Mouse (Mus musculus) gastrocnemius, postnatal 14 days (tissue): ENCODE measurements around the gene Rce1. TPM values are rescaled to one million over a fixed set of nuclear protein-coding genes. Genes with fewer than 3 reads are reported as not detected.

Source experiments
- DNase-seq: peaks from one replicate; pipeline ENCODE4 v3.0.0; 2021; ENCODE audit warnings: mixed read lengths
- intact Hi-C: fragments of 180-260 bp; cut with DNase I; formaldehyde crosslinking; loops from one replicate; pipeline ENCODE4 v1.15.1; 2025; ENCODE audit warnings: low total_unique reads
- microRNA-seq, 2 experiments: library from miRNA; unstranded; fragments of <30 nt; microRNA quantifications; one replicate each; pipeline ENCODE4 v1.2.0; 2021
- total RNA-seq, 2 experiments: library from RNA; stranded (reverse); gene quantifications; 2 replicates each; pipeline ENCODE4 v1.2.3; 2021

The Rce1 gene
- total RNA-seq, 2 experiments from 2014 or later = 5.8 to 7.1 TPM

GRCm38 (mm10) chr19:4583856-4584255, 41.6 kb downstream of the Rce1 start:
- DNase-seq = no peak
- intact Hi-C loops = no loop called here

GRCm38 (mm10) chr19:4579296-4579695, 46.1 kb downstream of the Rce1 start:
- intact Hi-C loops = no loop called here
- no peak for DNase-seq

GRCm38 (mm10) chr19:4578799-4579198, 46.6 kb downstream of the Rce1 start:
- DNase-seq = no peak
- intact Hi-C loops = no loop called here

- no peak for DNase-seq
- intact Hi-C loops = no loop called here
These were observed 52.2 kb downstream of the Rce1 start for GRCm38 (mm10) chr19:4573241-4573640.

Small RNAs within 50 kb of the gene (microRNA-seq; reads per million reads assigned to microRNA genes)
- 0 to 1.0 reads per million in 2 experiments for gene Mir6986

Other genes starting within 250 kb of the Rce1 start
- 10 to 100 TPM; 27.7 to 29.0 TPM for gene Kdm2a, start 227.4 kb downstream of the Rce1 start, total RNA-seq
- gene Rhod, start 186.2 kb downstream of the Rce1 start, total RNA-seq = 1 to 10 TPM; 1.0 to 2.0 TPM
- 1 to 10 TPM; 2.1 to 5.4 TPM for gene Syt12, start 148.2 kb downstream of the Rce1 start, total RNA-seq
- gene 2010003K11Rik, start 127.1 kb downstream of the Rce1 start, total RNA-seq = not detected
- gene Pcx, start 115.2 kb downstream of the Rce1 start, total RNA-seq = 10 to 100 TPM; 16.1 to 17.4 TPM
- gene Lrfn4, start 10.0 kb downstream of the Rce1 start, total RNA-seq = 1 to 10 TPM; 2.3 to 3.2 TPM
- gene Gm960, start 73.0 kb upstream of the Rce1 start, total RNA-seq = under 1 TPM; 0.12 to 0.71 TPM
- gene Sptbn2, start 85.5 kb upstream of the Rce1 start, total RNA-seq = under 1 TPM; 0.23 to 0.40 TPM
- 1 to 10 TPM; 2.5 to 3.4 TPM for gene Rbm4b, start 130.9 kb upstream of the Rce1 start, total RNA-seq
- gene Rbm4, start 168.3 kb upstream of the Rce1 start, total RNA-seq = 10 to 100 TPM; 32.3 to 36.9 TPM
- 10 to 100 TPM in 1 of 2 experiments, 1 to 10 TPM in 1; 9.0 to 11.9 TPM for gene Gm21992, start 186.0 kb upstream of the Rce1 start, total RNA-seq
- 10 to 100 TPM; 13.6 to 13.9 TPM for gene Rbm14, start 186.0 kb upstream of the Rce1 start, total RNA-seq
- 10 to 100 TPM; 31.4 to 34.1 TPM for gene Ccs, start 213.7 kb upstream of the Rce1 start, total RNA-seq
- not detected for gene Ccdc87, start 213.7 kb upstream of the Rce1 start, total RNA-seq
- 10 to 100 TPM; 29.5 to 38.2 TPM for gene Ctsf, start 229.5 kb upstream of the Rce1 start, total RNA-seq